Mouse (Mus musculus): ENCODE measurements around the gene Hk1.
"Not testable (repeated sequence)": the region's sequence is repeated elsewhere in the genome, so short reads cannot be mapped to it uniquely, and the experiment has no call there.

Hk1 gene

DNA sequence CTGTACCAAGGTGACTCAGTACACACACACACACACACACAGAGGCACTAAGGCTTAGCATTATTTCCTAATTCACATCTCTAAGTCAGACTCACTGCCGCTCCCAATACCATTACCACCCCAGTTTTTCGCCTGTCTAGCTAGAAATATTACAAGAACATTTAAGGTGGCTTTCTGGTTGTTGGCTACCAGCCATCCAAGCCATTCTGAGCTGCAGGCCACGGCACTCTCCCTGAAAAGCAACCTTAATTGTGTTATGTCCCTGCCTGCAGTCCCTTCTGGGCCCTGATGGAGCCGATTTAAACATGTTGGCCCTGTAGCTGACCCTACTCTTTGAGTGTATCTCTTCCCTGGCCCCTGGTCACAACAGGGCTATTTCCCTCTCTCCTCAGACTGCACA is 37.8 kb downstream of the Hk1 start:
- in situ Hi-C loops (cut with MboI; ENCODE audit: low sequenced_read_pairs): no loop called here

DNA sequence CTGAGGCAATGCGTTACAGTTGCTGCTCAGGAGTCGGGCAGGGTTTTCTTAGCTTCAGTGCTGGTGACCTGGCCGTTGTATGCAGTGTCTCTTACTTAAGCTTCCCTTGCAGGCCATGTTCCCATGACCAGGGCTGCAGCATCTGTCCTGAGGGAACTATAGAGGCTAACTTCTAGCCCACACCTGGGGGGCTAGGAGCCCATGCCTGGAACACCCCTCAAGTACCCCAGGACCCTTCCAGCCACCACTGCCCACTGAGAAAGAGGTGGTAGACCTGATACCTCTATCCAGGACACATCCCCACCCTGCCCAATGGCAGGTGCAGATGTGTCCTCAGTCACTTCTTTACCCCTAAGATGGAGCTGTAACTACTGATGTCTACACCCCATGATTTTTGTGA is 38.7 kb downstream of the Hk1 start:
- in situ Hi-C loops (cut with MboI; ENCODE audit: low sequenced_read_pairs): no loop called here

DNA sequence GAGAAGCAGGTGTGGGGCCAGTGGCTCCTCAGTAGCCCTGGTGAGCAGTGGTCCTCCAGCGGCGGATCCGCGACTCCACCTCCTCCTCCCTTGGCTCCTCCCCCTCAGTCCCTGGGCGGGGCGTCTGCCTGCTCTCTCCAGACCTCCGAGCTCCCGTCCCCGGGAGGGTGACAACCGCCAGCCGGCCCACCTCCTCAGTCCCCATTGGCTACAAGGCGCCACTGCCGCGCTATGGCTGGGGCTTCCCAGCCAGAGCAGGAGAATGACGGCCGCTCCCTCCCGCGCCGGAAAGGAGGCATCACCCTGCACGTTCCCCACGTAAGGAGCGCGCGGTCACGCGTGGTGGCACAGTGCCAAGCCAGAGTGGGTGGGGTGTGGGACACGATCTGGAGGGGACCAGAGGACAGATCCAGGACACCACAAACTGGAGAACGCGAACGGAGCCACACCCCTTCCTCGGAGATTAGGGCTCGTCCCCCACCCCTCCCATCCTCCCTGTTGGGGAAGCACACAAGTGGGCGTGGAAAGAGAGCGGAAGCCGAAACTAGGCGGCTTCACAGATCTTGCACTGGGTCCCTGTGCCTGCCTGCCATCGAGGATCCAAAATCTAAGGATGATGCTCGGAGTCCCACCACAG is 39.5 kb downstream of the Hk1 start:
- in situ Hi-C loops (cut with MboI; ENCODE audit: low sequenced_read_pairs): no loop called here

DNA sequence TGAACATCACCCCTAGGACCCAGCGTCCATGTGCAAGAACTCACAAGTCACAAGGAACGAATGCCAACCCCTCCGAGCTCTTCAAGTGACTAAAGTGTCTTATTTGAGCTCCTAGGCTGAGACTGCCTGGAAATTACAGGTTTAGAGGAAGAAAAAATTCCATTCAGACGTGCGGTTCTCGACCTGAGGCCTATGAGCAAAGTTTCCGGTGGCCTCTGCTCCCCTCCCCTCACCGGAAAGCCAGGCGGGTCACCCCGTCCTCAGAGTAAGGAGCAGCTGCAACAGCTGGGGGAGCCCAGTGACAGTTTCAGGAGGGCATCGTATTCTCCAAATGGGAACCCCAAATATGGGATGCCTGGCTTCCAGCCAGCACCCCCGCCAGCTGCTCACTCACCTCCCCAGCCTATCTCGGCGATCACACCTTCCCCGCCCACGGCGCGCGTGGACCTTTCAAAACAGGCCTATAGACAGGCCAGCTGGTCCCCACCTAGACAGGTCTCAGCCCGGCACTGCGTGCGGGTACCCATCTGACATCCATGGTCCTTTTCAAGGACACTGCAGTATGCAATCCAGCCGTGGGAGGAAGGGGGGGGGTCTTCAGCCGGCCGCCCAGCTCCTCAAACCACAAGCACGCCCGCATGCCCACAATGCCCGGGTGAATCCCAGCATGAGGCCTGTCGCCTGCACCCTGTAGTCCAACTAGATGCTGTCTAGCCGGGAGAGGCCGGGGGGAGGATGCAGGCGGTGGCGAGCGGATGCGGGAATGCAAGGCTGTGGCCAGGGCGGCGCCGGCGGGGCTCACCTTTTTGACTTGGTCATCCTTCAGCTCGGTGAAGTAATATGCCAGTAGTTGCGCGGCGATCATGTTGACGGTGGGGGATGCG is 40.3 kb downstream of the Hk1 start:
- in situ Hi-C loops (cut with MboI; ENCODE audit: low sequenced_read_pairs): no loop called here

GRCm38 (mm10) chr10:62338626-62339025 is 41.1 kb downstream of the Hk1 start:
- in situ Hi-C loops (cut with MboI; ENCODE audit: low sequenced_read_pairs): no loop called here

DNA sequence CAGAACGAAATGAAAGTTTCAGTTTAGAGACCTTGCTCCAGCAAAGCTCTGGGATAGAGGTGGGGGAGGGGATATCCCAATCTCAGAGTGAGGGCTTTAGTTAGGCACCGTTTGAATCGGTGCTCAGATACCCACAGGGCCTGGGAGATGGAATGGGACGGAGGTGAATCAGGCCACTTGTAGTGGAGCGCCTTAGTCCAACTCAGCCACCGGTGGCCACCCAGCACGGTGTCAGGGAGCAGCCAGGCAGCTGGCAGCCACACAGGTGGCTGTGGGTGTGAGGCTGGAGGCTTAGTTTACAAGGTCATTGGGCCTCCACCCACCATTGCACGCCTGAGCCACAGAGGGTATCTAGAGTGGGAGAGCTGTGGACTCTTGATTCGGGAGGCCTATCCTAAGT is 41.5 kb downstream of the Hk1 start:
- in situ Hi-C loops (cut with MboI; ENCODE audit: low sequenced_read_pairs): no loop called here

- in situ Hi-C loops (cut with MboI; ENCODE audit: low sequenced_read_pairs): no loop called here
Measured at GRCm38 (mm10) chr10:62336601-62337578, 42.8 kb downstream of the Hk1 start.

GRCm38 (mm10) chr10:62335423-62335776 is 44.3 kb downstream of the Hk1 start:
- in situ Hi-C loops (cut with MboI; ENCODE audit: low sequenced_read_pairs): no loop called here

DNA sequence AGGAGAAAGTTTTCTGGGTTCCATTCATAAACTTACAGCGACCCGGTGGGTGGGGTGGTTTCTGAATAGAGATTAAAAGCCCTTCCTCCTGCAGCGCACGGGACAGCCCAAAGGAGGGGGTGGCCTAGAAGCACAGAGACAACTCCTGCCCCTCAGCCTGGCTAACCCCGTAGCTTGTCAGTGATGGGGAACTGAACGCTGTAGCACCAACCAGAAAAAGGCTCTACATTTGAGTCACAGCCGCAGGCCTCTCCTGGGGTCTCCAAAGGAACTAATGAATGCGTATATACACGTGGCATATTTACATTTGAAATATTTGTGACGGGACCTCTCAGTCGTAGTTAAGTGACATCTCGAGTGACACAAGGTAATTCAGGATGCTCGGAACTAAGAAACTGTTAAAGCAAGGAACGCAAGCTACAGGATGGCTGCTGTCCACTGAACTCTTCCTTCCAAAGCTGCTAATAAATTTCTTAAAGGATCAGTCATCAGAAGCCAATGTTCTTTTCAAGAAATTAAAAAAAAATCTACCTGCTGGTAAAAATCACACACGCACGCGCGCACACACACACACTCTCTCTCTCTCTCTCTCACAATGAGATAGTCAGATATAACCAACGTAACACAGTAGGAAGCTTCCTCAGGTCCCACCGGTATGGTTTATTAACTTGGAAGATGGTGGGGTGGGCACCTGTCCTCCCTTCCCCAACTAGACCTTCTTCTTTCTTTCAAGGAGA is 44.9 kb downstream of the Hk1 start:
- in situ Hi-C loops (cut with MboI; ENCODE audit: low sequenced_read_pairs): no loop called here

DNA sequence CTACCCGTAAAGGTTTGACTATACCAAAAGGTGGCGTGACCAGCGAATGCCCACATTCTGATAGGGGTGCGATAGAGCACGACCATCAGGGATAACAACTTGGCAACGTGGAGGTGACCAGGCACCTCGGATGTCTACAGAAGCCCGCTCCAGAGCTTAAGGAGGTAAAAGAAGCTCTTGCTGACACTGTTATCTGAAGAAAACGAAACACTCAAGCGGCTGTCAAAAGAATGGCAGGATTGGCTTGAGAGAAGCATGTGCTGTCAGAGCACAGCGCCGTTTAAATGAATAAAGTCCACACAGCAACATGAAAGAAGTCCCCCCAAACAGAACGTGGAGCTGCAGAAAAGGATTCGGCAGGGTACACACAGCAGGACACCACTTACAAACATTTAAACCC is 46.4 kb downstream of the Hk1 start:
- in situ Hi-C loops (cut with MboI; ENCODE audit: low sequenced_read_pairs): no loop called here

GRCm38 (mm10) chr10:62332514-62332913 is 47.2 kb downstream of the Hk1 start:
- in situ Hi-C loops (cut with MboI; ENCODE audit: low sequenced_read_pairs): no loop called here

- in situ Hi-C loops (cut with MboI; ENCODE audit: low sequenced_read_pairs): no loop called here
Measured at GRCm38 (mm10) chr10:62331771-62332170, 47.9 kb downstream of the Hk1 start.

DNA sequence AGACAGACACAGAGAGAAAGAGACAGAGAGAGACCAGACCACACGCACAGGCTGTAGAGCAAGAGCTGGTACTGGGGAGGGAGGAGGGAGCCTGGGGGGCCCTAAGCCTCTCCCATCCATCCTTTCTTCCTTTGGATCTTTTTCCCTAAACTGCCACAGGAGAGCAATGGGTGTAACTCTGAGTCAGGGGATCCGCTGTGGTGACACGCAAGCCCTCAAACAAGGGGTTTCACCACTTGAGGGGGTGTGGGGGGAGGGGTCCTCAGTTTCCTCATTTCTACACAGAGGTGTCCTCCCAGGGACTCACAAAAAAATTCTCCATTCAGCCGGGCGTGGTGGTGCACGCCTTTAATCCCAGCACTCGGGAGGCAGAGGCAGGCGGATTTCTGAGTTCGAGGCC is 48.4 kb downstream of the Hk1 start:
- in situ Hi-C loops (cut with MboI; ENCODE audit: low sequenced_read_pairs): no loop called here

GRCm38 (mm10) chr10:62329846-62330245 is 49.9 kb downstream of the Hk1 start:
- in situ Hi-C loops (cut with MboI; ENCODE audit: low sequenced_read_pairs): no loop called here

GRCm38 (mm10) chr10:62328886-62329412 is 50.8 kb downstream of the Hk1 start:
- in situ Hi-C loops (cut with MboI; ENCODE audit: low sequenced_read_pairs): no loop called here

GRCm38 (mm10) chr10:62327572-62328317 is 52.0 kb downstream of the Hk1 start:
- in situ Hi-C loops (cut with MboI; ENCODE audit: low sequenced_read_pairs): no loop called here

GRCm38 (mm10) chr10:62326818-62327571 is 52.7 kb downstream of the Hk1 start:
- in situ Hi-C loops (cut with MboI; ENCODE audit: low sequenced_read_pairs): no loop called here

GRCm38 (mm10) chr10:62326002-62326401 is 53.7 kb downstream of the Hk1 start:
- in situ Hi-C loops (cut with MboI; ENCODE audit: low sequenced_read_pairs): no loop called here

DNA sequence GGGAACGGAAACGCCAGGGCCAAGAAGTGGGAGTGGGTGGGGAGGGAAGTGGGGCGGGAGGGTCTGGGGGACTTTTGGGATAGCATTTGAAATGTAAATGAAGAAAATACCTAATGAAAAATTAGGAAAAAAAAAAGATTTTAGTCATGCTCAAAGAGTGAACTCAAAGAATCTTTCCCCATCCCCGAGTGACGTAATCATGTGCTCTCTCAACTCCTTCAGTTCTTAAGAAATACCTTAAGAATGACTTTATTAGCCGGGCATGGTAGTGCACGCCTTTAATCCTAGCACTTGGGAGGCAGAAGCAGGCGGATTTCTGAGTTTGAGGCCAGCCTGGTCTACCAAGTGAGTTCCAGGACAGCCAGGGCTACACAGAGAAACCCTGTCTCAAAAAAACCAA is 56.9 kb downstream of the Hk1 start:
- in situ Hi-C loops (cut with MboI; ENCODE audit: low sequenced_read_pairs): not testable (repeated sequence)

All from CH12F3 (cell line).